Mouse (Mus musculus) cerebellum, postnatal 4 days (tissue): ENCODE measurements around the gene Pnma1.

Experiments used
- DNase-seq, 2 experiments: peaks; one replicate each; pipeline ENCODE4 v3.0.0; 2022; ENCODE audit warnings: low spot score in 2 of 2, mixed read lengths in 1 of 2

The Pnma1 gene

DNA sequence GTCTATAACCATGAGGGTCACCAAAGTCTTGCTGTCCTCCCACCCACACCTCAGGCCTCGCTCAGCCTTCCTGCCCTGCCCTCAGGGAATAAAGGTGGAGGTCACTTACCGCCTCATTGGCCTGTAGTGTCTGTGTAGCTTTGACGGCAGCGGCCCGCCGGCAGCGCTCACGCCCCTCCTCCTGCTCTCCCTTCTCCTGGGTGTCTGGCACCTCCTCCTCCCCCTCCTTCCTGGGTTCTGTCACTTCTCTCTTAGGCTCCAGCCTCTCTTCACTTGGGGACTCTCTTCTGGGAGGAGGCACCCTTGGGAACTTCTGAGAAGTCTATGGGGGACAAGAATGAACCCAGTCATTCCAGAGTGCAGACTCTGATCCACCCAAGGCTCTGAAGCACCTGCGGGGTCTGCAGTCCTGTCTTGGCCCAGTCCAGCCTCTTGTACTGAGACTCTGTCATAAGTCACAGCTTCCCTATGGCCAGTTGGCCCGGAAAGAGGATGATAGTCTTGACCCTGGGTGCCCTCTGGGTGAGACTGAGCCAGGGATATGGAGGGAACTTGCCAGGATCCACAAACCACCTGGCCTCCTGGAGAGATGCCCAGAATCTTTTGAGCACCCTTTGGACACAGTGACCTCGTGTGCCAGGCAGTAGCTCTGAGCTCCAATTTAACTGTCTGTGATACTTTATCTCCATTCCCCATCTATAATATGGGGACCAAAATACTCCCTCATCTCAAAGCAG lies 6.7 kb upstream of the Pnma1 start:
- DNase-seq: peak; percentile 18 to 54

GRCm38 (mm10) chr12:84153414-84153813 lies 5.1 kb upstream of the Pnma1 start:
- no peak for DNase-seq

GRCm38 (mm10) chr12:84152352-84153190 lies 4.3 kb upstream of the Pnma1 start:
- no peak for DNase-seq

- DNase-seq: no peak
Measured at GRCm38 (mm10) chr12:84151911-84152310, 3.6 kb upstream of the Pnma1 start.

GRCm38 (mm10) chr12:84150976-84151375 lies 2.7 kb upstream of the Pnma1 start:
- no peak for DNase-seq

- DNase-seq: no peak
Measured at GRCm38 (mm10) chr12:84149971-84150370, 1.7 kb upstream of the Pnma1 start.

DNA sequence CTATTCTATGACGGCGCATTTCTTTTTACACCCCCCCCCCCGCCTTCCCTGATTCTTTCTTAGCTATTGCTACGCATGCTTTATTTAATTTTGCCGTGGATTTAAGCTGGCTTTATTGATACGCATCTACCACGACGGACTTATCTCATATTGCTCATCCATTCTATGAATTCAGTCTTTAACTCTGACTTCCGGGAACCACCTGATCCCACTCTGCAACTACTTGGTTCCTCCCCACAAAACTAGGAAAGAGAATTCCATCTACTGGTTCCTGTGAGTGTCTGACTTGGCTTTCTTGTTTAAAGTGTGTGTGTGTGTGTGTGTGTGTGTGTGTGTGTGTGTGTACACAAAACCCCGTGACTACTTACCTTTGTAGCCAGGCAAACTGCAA lies 328 bp upstream of the Pnma1 start:
- DNase-seq: no peak

DNA sequence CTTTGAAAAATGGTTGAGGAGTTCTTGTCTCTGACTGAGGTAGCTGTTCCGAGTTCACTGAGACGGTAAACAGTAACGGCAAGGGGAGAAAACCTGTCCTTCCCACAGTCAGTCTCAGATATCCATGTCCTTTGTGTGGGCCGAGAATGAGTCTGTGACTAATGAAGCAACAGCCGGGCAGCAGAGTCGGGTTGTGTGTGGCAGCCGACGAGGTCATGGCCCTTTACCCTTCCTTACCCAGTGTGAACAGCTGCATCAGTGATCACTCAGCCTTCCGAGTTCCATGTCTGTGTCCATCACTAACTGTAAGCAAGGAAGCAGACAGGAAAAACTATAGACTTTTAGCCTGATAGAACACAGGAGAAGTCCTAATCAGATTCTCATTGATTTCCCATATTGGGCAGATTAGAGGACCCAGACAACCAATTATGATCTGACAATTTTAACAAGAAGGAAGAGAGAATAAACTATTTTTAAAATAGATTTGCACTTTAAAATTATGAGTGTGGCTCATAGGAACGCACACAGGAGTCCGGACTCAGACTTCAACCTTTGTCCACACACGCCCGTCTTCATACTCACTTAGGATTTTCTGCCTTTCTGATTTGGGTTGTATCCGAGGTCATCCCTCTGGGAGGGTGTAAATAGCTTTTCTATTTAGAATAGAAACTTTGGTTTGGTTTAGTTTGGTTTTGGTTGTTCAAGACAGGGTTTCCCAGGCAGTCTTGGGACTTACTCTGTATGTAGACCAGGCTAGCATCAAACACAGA lies 5.8 kb downstream of the Pnma1 start:
- DNase-seq: no peak

DNA sequence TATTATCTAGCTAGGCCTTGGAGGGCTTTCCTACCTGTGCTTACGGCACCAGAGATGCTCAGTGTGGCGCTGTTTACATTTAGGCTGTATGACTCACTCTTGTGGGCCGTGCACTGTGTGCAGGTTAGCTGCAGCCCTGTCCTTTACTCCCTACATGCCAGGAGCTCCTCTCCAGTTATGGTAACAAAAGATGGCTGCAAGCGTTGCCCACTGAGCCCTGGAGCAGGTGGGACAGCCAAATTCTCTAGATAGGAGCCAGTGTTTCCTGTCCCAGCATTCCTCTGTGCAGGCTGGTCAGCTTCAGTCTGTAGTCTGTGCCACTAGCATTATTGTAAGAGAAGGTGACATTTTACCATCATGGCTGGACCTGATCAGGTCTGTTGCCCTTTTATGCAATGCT lies 7.0 kb downstream of the Pnma1 start:
- no peak for DNase-seq

DNA sequence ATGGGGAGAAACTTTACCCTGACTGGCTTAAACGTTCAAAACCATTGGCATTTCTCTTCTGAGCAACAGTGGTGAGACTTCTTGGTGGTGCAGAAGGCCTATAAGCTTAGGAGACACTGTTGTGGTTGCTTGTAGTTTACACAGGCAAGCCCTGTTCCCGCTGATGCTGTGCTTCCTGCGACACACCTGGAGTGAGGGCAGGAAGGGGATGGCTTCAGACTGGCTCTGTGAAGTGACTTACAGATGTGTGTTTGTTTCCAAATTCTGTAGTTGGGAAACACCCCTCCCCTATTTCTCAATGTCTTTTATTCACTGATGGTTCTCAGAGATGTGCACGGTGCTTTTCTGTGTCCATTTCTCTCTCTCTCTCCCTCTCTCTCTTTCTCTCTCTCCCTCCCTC lies 8.2 kb downstream of the Pnma1 start:
- no peak for DNase-seq

DNA sequence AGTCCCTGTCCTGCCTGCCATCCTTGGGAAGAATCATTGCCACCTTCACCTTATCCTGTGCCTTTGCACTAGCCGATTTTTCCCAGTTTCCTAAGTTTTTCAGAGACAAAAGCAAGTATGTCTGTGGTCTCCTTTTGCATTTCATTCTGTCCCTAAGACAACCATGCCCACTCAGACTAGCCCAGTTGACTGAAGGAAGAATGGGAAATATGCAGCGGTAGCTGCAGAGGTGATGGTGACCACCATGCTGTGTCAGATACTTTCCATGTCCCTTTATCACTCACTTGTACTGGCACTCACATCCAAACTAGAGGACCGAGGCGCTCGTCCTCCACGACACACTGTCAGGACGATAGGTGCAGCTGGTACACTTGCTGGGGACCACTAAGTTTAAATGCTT lies 11.2 kb downstream of the Pnma1 start:
- no peak for DNase-seq

DNA sequence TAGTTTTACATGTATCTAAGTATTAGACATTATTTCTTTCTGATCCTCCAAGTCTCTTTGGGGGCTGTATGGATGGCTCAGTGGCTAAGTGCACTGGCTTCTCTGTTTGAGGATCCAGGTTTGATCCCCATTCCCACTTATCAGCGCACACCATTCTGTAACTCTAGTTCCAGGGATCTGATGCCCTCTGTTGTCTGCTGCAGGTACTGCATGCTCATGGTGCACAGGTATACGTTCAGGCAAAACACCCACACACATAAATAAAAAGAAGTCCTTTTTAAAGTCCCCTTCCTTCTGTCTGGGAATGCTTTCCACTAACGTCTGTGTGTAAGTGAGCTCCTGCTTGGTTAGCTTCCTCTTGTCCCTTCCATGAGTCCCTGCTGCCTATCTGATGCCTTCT lies 16.0 kb downstream of the Pnma1 start:
- no peak for DNase-seq

- DNase-seq: no peak
Measured at GRCm38 (mm10) chr12:84129931-84130330, 18.4 kb downstream of the Pnma1 start.

DNA sequence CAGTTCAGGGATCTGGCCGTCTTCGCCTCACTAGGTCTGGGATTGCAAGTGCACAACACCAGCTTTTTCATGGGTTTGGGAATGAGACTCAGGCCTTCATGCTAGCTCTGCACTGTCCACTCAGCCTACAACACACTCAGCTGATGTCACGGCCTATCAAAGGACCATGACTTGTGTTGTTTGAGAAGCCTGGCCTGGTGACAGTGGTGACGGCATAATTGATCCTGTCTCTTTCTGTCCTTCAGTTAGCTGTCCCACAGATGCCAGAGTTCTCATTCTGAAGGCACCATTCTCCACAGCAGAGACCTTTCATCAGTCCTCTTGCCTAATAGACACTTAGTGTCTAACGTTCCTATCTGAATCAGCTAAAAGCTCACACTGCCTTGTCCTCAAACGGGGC lies 19.7 kb downstream of the Pnma1 start:
- DNase-seq: no peak

DNA sequence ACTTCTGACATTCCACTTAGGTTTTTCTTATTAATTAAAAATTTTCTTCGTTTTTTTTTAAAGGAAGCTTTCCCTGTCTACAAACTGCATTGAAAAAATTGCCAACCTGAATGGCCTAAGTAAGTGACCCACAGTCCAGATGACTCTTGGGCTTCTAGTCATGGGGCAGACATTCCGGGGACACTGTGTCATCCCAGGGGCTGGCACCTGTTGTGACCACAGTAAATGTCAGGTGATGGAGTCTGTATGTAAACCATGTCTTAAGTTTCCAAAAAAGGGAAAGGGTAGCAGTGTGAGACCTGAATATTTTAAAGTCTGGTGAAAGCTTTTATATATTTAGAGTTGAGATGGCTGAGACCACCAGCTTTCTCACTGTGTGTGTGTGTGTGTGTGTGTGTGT lies 21.4 kb downstream of the Pnma1 start:
- DNase-seq: no peak

DNA sequence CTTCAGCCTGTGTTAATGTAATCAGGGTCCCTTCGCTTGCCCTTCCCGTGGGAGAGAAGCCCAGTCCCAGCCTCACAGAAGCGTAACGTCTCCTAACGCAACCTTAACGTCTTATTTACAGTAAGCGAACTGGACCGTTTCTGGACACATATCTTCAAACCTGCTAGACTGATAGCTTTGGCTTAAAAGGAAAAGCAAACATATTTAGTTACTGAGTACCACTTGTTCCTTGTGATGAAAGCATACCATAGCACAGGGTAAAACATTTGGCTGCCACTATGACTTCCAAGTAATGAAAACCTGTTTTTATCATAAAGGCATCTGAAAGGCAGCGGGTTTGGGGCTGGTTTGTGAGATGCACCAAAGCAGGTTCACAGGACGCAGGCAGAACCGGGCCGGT lies 22.4 kb downstream of the Pnma1 start:
- no peak for DNase-seq

GRCm38 (mm10) chr12:84119584-84119983 lies 28.7 kb downstream of the Pnma1 start:
- DNase-seq: no peak

GRCm38 (mm10) chr12:84114153-84114994 lies 33.9 kb downstream of the Pnma1 start, which contains the start of gene Dnal1:
Gene Dnal1 (plus strand): TSS chr12:84114366.
- DNase-seq: peak; percentile 72 to 85

GRCm38 (mm10) chr12:84113676-84114075 lies 34.6 kb downstream of the Pnma1 start:
- DNase-seq: no peak

GRCm38 (mm10) chr12:84110814-84111213 lies 37.5 kb downstream of the Pnma1 start:
- no peak for DNase-seq

DNA sequence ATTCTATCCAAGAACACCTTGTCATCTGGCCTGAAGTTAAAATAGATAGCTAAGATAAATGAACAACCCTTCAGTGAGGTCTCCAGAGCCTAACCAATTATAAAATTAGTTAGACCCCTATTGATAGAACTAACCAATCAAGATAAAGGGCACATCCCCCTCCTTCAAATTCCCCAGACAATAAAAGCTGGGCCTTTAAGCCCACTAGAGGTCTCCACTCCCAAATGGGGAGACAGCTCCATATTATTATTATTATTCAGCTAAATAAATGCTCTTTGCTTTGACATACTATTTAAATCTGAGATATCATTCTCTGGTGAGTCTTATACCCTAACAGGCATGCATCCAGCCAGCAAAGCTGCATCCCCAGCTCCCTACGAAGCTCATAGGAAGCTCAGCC lies 38.4 kb downstream of the Pnma1 start:
- no peak for DNase-seq
